Mouse (Mus musculus) spleen, adult 18-20 months (tissue): ENCODE results near the gene Ccnjl.

Experiments used
- DNase-seq, 2 experiments: peaks; one replicate each; pipeline ENCODE4 v3.0.0; 2022; ENCODE audit warnings: mixed read lengths in 2 of 2

Ccnjl gene

GRCm38 (mm10) chr11:43626927-43627645, 98.5 kb downstream of the Ccnjl start:
- no peak for DNase-seq

- DNase-seq = no peak
Observed at GRCm38 (mm10) chr11:43631645-43632044, 103.1 kb downstream of the Ccnjl start.

- DNase-seq = no peak
Observed at GRCm38 (mm10) chr11:43632566-43632965, 104.0 kb downstream of the Ccnjl start.

DNA sequence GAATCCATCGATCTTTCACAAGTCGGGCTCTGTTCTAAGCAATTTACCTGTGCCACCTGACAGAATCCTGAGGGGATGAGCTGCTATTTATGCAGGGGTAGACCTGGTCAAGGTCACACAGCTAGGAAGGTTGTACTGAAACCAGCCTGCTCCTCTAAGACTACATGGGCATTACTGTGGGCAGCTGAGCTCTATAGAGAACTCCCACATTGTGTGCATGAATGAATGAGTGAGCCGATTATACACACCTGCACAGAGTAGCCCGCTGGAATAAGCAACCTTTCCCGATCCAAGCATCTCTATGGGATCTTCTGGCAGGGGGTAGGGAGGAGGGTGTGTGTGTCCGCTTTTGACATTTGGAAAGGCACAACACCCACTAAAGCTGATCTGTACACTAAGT, 104.6 kb downstream of the Ccnjl start:
- DNase-seq = no peak

DNA sequence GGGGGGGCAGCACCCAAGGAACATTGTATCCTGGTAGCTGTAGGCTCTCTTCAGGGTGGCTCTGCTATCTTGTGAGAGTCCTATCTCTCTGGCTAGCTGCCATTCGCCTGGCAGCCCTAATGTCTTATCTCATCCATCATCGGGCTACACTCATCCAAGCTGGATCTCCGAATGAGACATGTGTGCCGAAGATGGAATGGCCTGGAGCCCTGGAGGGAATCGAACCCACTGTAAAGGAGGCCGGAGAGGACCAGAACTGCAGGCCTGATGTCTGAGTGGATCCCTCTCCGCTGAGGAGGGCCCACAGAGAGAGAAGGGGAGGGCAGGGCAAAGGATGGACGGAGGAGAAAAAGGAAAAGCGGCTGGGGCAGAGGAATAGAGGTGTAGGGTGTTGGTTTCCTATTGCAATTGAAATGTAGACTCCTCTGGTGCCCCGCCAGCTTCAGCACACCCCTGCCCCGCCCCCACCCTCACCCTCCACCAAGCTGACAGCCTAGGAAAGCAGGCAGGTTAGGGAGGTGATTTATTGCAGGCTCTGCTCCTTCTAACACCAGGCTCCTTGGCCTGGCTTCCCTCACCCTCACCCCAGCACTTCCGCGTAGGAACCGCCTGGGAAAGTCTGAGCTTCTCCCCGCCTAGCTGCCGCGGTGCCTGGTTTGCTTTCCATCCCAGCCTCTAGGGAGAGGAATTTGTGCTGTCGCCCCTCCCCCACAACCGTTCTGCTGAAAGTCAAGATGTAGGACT, 105.2 kb downstream of the Ccnjl start:
- DNase-seq = no peak
